Mouse (Mus musculus) neural tube, embryonic 13.5 days (tissue): ENCODE results near the gene Nod1. TPM values are rescaled to one million over a fixed set of nuclear protein-coding genes. Genes with fewer than 3 reads are reported as not detected.
A peak's percentile ranks its signal among the peaks of the same experiment; 100 is the strongest.

Experiments used
- ATAC-seq: fragments of 200-750 bp; cut with Nextera tagmentation; 2 replicates; pipeline ENCODE4 v1.8.0; 2017; ENCODE audit warnings: low read depth, mild to moderate bottlenecking, moderate TSS enrichment, moderate library complexity
- H3K27ac ChIP-seq: fragments of 300-500 bp; sonication (generic); replicated peaks from 2 replicates; pipeline ENCODE4 v1.5.1; 2015; ENCODE audit warnings: moderate library complexity, mild to moderate bottlenecking, inconsistent platforms
- H3K27me3 ChIP-seq: fragments of 300-500 bp; sonication (generic); 2 replicates; pipeline ENCODE4 v1.6.1; 2015; ENCODE audit warnings: mild to moderate bottlenecking, inconsistent platforms
- H3K36me3 ChIP-seq: fragments of 300-500 bp; sonication (generic); 2 replicates; pipeline ENCODE4 v1.6.1; 2015; ENCODE audit warnings: mild to moderate bottlenecking, inconsistent platforms
- H3K4me1 ChIP-seq: fragments of 300-500 bp; sonication (generic); replicated peaks from 2 replicates; pipeline ENCODE4 v1.6.1; 2015; ENCODE audit warnings: inconsistent platforms
- H3K4me2 ChIP-seq: fragments of 300-500 bp; sonication (generic); 2 replicates; pipeline ENCODE4 v1.6.1; 2015; ENCODE audit warnings: inconsistent platforms, mild to moderate bottlenecking, moderate library complexity
- H3K4me3 ChIP-seq: fragments of 300-500 bp; sonication (generic); 2 replicates; pipeline ENCODE4 v1.5.1; 2015; ENCODE audit warnings: mild to moderate bottlenecking, inconsistent platforms
- H3K9ac ChIP-seq: fragments of 300-500 bp; sonication (generic); 2 replicates; pipeline ENCODE4 v1.6.1; 2015; ENCODE audit warnings: moderate library complexity, mild to moderate bottlenecking, inconsistent platforms
- H3K9me3 ChIP-seq: fragments of 300-500 bp; sonication (generic); 2 replicates; pipeline ENCODE4 v1.6.1; 2016; ENCODE audit warnings: inconsistent platforms
- WGBS: fragments of 180-500 bp; shearing (Covaris S2); methylation state at CpG from one replicate; pipeline ENCODE4 v1.1.7; 2015; 5-methylcytosine and 5-hydroxymethylcytosine counted together
- polyA plus RNA-seq: library from polyadenylated mRNA; unstranded; fragments of >200 nt; fragmentation: Nextera tagmentation; extraction: Ambion mirVana; gene quantifications from 2 replicates; pipeline ENCODE4 v1.2.1, GENCODE M21; 2015

Nod1 gene
- polyA plus RNA-seq, 1 experiment from 2014 or later: 2.7 TPM

DNA sequence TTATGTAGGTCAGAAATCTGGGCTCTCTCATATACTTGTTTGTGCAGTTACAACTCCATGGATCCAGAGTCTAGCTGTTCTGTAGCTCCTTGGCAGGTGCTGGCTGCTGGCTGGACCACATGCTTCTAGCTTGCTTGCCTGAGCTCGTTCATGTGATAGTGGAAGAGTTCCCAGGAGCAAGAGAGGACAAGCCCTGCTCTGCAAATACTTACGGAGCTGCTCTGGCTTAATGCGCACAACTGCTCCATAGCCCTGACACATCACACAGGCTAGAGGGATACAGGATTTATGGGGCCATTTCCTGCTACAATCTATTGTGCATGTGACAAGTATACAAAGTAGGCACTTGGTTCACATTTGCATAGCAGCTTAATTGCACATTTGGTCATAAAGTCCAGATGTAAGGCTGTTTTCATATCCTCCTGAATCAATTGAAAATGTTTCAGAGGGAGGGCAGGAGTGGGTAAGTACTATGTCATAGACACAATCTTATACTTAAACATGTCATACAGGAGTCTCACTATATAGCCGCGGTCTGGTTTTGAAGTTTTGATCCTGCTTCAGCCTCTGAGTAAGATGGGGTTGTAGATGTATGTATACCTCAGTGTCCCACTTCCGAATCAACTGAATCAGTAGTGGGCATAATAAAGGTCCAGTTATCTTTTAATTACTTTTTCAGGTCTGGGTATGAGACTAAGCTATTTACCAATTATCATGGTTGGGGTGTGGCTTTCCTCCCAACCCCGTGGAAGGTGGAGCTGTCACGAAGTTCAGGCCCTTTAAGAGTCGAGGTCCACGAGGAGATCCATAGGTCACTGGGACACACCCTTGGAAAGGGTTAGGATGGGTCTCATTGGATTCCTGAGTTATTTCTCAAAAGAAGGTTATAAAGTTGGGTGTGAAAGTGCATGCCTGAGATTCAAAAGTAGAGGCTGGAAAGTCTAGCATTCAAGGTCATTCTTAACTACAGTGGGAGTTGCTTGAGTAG lies 66.1 kb downstream of the Nod1 start:
- 0 out of 2 replicates have a peak overlapping the region, but pooled peaks have one; percentile 30 for H3K27ac ChIP-seq
- WGBS: 74% methylated on average over 10 of the region's 10 CpGs
- peak; percentile 87 for ATAC-seq
- peaks cover 11% of the 10 kb centered on the region; the same call in 1 of the 2 replicates for H3K4me1 ChIP-seq
- no peak overlapping the region for H3K4me2 ChIP-seq
- no peaks in the 10 kb centered on the region for H3K27me3 ChIP-seq
- H3K9me3 ChIP-seq: no peaks in the 10 kb centered on the region
- H3K36me3 ChIP-seq: no peaks in the 10 kb centered on the region
- no peak overlapping the region for H3K9ac ChIP-seq
- no peak overlapping the region for H3K4me3 ChIP-seq

DNA sequence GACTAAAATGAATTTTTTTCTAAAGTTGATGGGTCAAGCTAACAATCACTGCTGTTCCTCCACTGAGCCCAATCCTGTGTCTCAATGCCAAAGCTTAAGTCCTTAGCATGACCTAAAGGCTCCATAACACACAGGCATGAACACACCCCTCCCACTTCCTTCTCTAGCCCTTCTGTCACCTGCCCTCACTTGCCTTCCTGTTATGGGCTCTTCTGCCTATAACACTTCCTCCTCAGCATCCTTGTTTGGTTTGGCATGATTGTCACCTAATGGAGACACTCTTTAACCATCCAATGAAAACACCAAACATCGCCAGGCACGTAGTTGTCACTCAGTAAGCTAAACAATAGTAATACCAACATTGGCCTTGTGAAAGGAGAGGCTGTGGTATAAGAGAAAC lies 69.9 kb downstream of the Nod1 start:
- WGBS: 91% methylated on average over 2 of the region's 2 CpGs
- ATAC-seq: no peak
- no peak overlapping the region for H3K9ac ChIP-seq

DNA sequence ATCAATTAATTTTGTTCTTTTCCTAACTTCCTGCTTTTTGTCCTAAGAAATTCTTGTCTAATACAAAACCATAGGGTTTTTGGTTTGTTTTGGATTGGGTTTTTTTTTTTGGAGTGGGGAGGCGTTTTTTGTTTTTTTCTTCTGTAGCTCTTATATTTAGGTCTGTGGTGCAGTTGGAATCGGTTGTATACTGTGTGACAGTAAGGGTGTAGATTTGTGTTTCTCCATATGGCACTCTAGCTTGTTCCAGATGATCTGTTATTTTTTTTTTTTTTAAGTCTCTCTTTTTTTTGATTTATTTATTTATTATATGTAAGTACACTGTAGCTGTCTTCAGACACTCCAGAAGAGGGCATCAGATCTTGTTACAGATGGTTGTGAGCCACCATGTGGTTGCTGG lies 72.2 kb downstream of the Nod1 start:
- WGBS: 89% methylated on average over 2 of the region's 2 CpGs
- Histone ChIP-seq H3K27ac (no peak overlapping the region), H3K27me3 (no peaks in the 10 kb centered on the region), H3K9me3 (no peaks in the 10 kb centered on the region), H3K36me3 (no peaks in the 10 kb centered on the region), H3K9ac (no peak overlapping the region), H3K4me1 (no peaks in the 10 kb centered on the region), H3K4me2 (no peak overlapping the region), H3K4me3 (no peak overlapping the region)
- ATAC-seq: no peak

More for the DNA sequence above, 69.9 kb downstream of the Nod1 start:
- no peak overlapping the region for H3K4me3 ChIP-seq
- H3K27ac ChIP-seq: no peak overlapping the region
- no peaks in the 10 kb centered on the region for H3K9me3 ChIP-seq
- peaks cover 11% of the 10 kb centered on the region; the same call in 1 of the 2 replicates for H3K4me1 ChIP-seq
- H3K4me2 ChIP-seq: no peak overlapping the region
- no peaks in the 10 kb centered on the region for H3K36me3 ChIP-seq
- H3K27me3 ChIP-seq: no peaks in the 10 kb centered on the region

DNA sequence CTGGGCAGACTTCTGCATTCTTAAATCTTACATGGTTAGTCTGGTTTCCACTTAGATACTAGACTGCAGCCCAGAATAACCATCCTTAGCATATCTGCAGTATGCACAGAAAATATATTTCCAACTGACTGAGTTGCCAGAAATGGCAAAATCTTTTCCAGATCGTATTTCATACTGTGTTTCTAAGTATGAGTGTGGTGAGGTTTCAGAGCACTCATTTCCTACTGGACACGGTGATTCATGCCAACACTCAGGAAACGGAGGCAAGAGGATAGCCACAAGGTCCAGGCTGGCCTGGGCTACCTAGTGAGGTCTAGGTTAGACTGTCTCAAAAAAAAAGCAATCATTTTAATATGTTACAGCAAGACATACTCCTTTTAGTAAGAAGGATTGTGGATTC lies 81.0 kb downstream of the Nod1 start:
- H3K36me3 ChIP-seq: no peaks in the 10 kb centered on the region
- no peaks in the 10 kb centered on the region for H3K4me1 ChIP-seq
- H3K4me3 ChIP-seq: no peak overlapping the region
- H3K27ac ChIP-seq: no peak overlapping the region
- no peak overlapping the region for H3K9ac ChIP-seq
- WGBS: 86% methylated on average over 3 of the region's 3 CpGs
- no peak overlapping the region for H3K4me2 ChIP-seq
- no peaks in the 10 kb centered on the region for H3K27me3 ChIP-seq
- no peak for ATAC-seq
- no peaks in the 10 kb centered on the region for H3K9me3 ChIP-seq

DNA sequence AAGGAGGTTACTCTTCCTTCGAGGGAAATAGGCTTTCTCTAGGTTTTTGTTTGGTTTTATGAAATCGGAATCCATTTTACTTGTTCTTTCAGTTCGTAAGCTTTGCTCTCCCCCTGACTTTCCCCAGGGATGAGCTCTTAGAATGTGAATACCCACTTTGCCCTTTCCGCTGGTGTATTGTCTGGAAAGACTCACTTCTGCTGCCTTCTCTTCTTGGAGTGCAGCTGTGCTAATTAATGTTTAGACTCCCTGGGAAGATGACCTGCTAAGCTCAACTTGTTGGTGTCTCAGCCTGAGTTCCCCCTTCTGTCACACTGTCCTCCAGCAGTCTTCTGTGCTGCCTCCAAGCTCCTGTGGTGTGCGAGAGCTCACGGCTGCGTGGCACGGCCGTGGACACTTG lies 82.2 kb downstream of the Nod1 start:
- WGBS: 67% methylated on average over 9 of the region's 9 CpGs
- H3K9me3 ChIP-seq: no peaks in the 10 kb centered on the region

DNA sequence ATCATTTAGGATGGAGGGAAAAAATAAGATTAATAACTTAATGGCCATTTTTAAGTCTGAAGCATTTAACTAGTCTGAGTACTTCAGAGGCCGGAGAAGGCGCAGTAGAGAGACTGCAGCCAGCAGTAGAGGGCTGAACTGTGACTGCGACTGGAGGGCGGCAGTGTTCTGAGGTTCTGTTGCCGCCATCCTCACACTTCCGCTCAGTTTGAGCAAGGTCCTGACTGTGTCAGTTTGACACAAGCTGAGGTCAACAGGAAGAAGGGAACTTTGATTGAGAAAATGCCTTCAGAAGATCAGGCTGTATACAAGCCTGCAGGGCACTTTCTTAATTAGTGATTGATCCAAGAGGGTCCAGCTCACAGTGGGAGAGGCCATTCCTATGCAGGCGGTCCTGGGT lies 86.2 kb downstream of the Nod1 start:
- H3K9ac ChIP-seq: no peak overlapping the region
- H3K4me3 ChIP-seq: no peak overlapping the region
- H3K27me3 ChIP-seq: no peaks in the 10 kb centered on the region
- no peaks in the 10 kb centered on the region for H3K4me1 ChIP-seq
- no peaks in the 10 kb centered on the region for H3K9me3 ChIP-seq
- no peak overlapping the region for H3K27ac ChIP-seq
- ATAC-seq: no peak
- WGBS: 61% methylated on average over 7 of the region's 7 CpGs
- no peak overlapping the region for H3K4me2 ChIP-seq
- H3K36me3 ChIP-seq: no peaks in the 10 kb centered on the region

More for the DNA sequence above, 82.2 kb downstream of the Nod1 start:
- Histone ChIP-seq H3K4me1 (no peaks in the 10 kb centered on the region), H3K27ac (no peak overlapping the region), H3K36me3 (no peaks in the 10 kb centered on the region), H3K9ac (no peak overlapping the region), H3K4me2 (no peak overlapping the region), H3K4me3 (no peak overlapping the region), H3K27me3 (no peaks in the 10 kb centered on the region)
- ATAC-seq: no peak

DNA sequence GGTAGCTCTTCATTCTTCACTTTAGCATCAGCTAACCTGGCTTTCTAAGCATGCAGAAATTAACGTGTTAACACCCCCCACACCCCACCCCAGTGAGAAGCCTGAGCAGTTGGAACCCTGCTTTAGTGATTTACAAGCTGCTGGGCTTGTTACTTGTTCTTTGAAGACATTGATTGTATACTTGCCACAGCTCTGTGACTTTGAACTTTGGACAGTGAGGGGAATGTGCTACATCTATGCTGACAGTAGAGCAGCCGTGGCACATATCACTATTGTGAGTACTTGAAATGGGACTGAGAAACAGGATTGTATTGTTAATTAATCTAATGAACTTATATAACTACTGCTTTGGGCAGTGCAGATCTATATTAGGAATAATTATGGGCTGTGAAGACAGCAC lies 89.0 kb downstream of the Nod1 start:
- 65% methylated on average over 2 of the region's 2 CpGs for WGBS
- Histone ChIP-seq H3K9ac (no peak overlapping the region), H3K4me1 (no peaks in the 10 kb centered on the region)

DNA sequence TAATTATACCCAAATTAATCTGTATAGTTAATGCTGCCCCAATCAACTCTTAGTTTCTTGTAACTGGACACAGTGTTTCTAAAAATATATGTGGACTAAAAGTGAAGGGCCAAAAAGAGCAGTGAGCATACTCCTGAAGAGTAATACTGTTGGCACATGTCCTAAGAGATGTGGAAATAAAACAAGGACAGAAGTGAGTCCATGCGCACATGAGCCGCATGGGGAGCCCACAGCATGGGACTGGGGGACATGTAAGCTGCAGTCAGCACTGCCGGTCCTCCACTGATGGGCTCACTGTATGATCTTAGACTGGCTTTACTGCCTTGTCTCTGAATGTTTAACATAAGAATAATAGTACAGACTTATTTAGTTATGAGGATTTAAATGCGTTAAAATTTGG lies 92.3 kb downstream of the Nod1 start:
- H3K9ac ChIP-seq: no peak overlapping the region
- H3K9me3 ChIP-seq: no peaks in the 10 kb centered on the region
- H3K27me3 ChIP-seq: no peaks in the 10 kb centered on the region
- no peak for ATAC-seq
- no peak overlapping the region for H3K4me3 ChIP-seq
- no peaks in the 10 kb centered on the region for H3K4me1 ChIP-seq
- H3K36me3 ChIP-seq: no peaks in the 10 kb centered on the region
- H3K4me2 ChIP-seq: no peak overlapping the region
- H3K27ac ChIP-seq: no peak overlapping the region
- 92% methylated on average over 4 of the region's 4 CpGs for WGBS

More for the DNA sequence above, 89.0 kb downstream of the Nod1 start:
- no peak overlapping the region for H3K4me2 ChIP-seq
- no peaks in the 10 kb centered on the region for H3K27me3 ChIP-seq
- no peak overlapping the region for H3K4me3 ChIP-seq
- ATAC-seq: no peak
- H3K27ac ChIP-seq: no peak overlapping the region
- H3K36me3 ChIP-seq: no peaks in the 10 kb centered on the region
- H3K9me3 ChIP-seq: no peaks in the 10 kb centered on the region

DNA sequence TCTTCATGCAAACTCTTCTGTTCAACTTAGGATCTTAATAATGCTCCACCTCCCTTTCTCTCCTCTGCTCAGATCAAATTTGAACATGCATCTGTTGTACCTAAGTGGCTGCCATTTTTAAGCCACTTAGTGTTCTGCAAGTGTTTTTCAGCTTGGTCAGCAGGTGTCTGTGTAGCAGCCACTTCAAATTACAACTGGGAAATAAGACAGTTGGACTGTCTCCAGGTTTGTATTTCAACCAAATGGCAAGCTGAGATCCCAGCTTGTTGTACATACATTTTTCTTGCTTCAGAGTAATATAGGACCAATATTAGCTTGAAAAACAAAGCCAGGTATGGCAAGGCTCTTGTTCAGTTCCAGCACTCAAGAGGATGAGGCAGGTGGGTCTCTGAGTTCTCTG lies 93.9 kb downstream of the Nod1 start:
- Histone ChIP-seq H3K9me3 (no peaks in the 10 kb centered on the region), H3K4me1 (no peaks in the 10 kb centered on the region), H3K9ac (no peak overlapping the region), H3K4me3 (no peak overlapping the region), H3K27me3 (no peaks in the 10 kb centered on the region), H3K36me3 (no peaks in the 10 kb centered on the region), H3K27ac (no peak overlapping the region), H3K4me2 (no peak overlapping the region)
- ATAC-seq: no peak

DNA sequence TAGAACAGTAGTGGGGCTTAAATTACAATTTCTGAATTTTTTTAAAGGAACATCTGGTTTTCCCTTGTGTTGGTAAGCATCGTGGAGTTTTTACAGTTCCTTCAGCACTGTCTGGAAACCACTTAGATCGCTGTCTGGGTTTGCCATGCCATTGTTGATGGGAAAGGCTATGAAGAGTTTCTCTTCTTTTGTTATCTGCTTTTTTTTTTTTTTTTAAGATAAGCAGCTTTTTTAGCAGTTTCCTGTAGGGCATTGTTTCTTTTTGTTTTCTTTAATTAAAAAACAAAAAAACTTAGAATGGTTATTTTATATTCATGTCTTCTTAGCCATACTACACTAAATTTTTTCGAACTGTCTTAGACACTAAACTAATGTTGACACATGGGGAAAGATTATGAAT lies 94.8 kb downstream of the Nod1 start:
- Histone ChIP-seq H3K9ac (no peak overlapping the region), H3K4me1 (no peaks in the 10 kb centered on the region), H3K9me3 (no peaks in the 10 kb centered on the region), H3K27me3 (no peaks in the 10 kb centered on the region), H3K36me3 (no peaks in the 10 kb centered on the region), H3K27ac (no peak overlapping the region), H3K4me3 (no peak overlapping the region), H3K4me2 (no peak overlapping the region)
- 90% methylated on average over 3 of the region's 3 CpGs for WGBS
- no peak for ATAC-seq

DNA sequence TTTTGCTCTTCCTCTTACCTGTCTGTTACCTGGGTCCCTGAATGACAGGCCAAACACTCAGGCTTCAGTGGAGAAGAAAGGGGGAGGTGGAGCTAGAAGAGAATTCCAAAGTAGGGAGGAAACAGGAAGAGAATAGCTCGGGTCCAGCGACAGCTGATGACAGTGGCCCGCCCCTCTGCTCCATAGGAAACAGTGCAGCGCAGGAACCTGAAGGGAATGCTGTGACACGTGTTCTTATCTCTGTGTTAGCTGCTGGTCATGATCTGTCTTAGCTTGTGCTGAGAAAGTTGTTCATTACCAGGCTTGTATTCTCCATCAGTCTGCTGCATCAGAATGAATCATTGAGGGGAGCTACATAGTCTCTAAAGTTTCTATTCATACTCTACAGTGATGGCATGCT lies 95.6 kb downstream of the Nod1 start:
- Histone ChIP-seq H3K4me3 (no peak overlapping the region), H3K4me1 (no peaks in the 10 kb centered on the region), H3K4me2 (no peak overlapping the region), H3K9ac (no peak overlapping the region), H3K27me3 (no peaks in the 10 kb centered on the region), H3K27ac (no peak overlapping the region), H3K9me3 (no peaks in the 10 kb centered on the region), H3K36me3 (no peaks in the 10 kb centered on the region)
- 45% methylated on average over 5 of the region's 5 CpGs for WGBS
- no peak for ATAC-seq
